Mouse (Mus musculus): ENCODE data around the gene Plcd3. TPM values are rescaled to one million over a fixed set of nuclear protein-coding genes. Genes with fewer than 3 reads are reported as not detected.

Plcd3 gene
- polyA plus RNA-seq, 1 experiment from 2014 or later = 7.6 TPM

DNA sequence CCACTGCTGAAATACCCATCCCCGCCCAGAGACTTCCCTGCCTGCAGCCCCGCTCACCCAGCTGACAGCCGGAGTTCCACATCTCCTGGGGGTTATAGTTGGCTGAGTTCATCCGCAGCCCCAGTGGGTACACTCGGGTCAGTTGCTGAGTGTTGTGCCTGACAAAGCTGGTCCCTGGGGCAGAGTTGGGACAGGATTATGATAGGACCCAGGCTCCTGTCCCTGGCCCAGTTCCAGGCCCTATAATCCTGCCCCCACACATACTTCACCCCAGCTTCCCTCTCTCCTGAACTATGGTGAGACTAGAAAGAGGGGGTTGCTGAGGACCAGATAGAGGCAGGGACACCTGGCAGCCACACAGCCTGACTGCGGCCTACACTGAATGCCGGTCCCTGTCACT is 27.8 kb downstream of the Plcd3 start:
- ATAC-seq (ENCODE audit: insufficient number of reproducible peaks, low FRiP score, low TSS enrichment, low read depth) = no peak
- Histone ChIP-seq H3K9me3 (replicated peaks) (no peaks in the 10 kb centered on the region), H3K36me3 (peaks cover 23% of the 10 kb centered on the region), H3K4me2 (replicated peaks) (no peak overlapping the region), H3K4me1 (no peaks in the 10 kb centered on the region), H3K4me3 (replicated peaks) (no peak overlapping the region), H3K9ac (no peak overlapping the region), H3K27me3 (no peaks in the 10 kb centered on the region), H3K27ac (replicated peaks) (no peak overlapping the region)
- 80% methylated on average over 7 of the region's 7 CpGs for WGBS

- no peaks in the 10 kb centered on the region for H3K27me3 ChIP-seq
- H3K9me3 ChIP-seq (replicated peaks) = no peaks in the 10 kb centered on the region
- H3K4me1 ChIP-seq = peaks cover 20% of the 10 kb centered on the region
- H3K4me3 ChIP-seq (replicated peaks) = no peak overlapping the region
- H3K4me2 ChIP-seq (replicated peaks) = no peak overlapping the region
- no peak overlapping the region for H3K27ac ChIP-seq (replicated peaks)
- peaks cover 55% of the 10 kb centered on the region for H3K36me3 ChIP-seq
- 94% methylated on average over 10 of the region's 10 CpGs for WGBS
- no peak for ATAC-seq (ENCODE audit: insufficient number of reproducible peaks, low FRiP score, low TSS enrichment, low read depth)
- no peak overlapping the region for H3K9ac ChIP-seq
Measured at GRCm38 (mm10) chr11:103070322-103070880, 31.1 kb downstream of the Plcd3 start.

DNA sequence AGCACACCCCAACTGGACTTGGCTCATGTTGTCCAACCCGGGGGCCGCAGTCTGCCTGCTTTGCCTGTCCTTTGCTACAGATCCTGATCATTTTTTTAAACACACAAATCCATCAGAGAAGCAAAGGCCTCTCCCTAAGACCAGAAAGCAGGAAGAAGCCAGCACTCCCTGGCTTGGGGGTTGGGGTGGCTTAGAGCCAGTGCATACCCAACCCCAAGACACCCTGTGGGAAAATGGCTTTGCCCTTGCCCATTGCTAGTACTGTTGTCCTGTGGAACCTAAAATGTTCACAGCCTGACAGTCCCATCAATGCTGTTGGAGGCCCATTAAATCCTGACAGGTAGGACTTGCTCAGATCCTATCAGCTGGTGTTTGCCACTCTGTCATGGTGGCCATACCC is 31.7 kb downstream of the Plcd3 start:
- no peak overlapping the region for H3K9ac ChIP-seq
- H3K36me3 ChIP-seq = peaks cover 60% of the 10 kb centered on the region
- H3K4me1 ChIP-seq = peaks cover 20% of the 10 kb centered on the region
- WGBS = 97% methylated on average over 2 of the region's 2 CpGs
- no peak overlapping the region for H3K4me2 ChIP-seq (replicated peaks)
- no peaks in the 10 kb centered on the region for H3K9me3 ChIP-seq (replicated peaks)
- ATAC-seq (ENCODE audit: insufficient number of reproducible peaks, low FRiP score, low TSS enrichment, low read depth) = no peak
- no peaks in the 10 kb centered on the region for H3K27me3 ChIP-seq
- H3K27ac ChIP-seq (replicated peaks) = no peak overlapping the region
- H3K4me3 ChIP-seq (replicated peaks) = no peak overlapping the region

GRCm38 (mm10) chr11:103068884-103069283 is 32.6 kb downstream of the Plcd3 start:
- no peak for ATAC-seq (ENCODE audit: insufficient number of reproducible peaks, low FRiP score, low TSS enrichment, low read depth)
- H3K4me1 ChIP-seq = peaks cover 20% of the 10 kb centered on the region
- H3K36me3 ChIP-seq = peaks cover 68% of the 10 kb centered on the region

DNA sequence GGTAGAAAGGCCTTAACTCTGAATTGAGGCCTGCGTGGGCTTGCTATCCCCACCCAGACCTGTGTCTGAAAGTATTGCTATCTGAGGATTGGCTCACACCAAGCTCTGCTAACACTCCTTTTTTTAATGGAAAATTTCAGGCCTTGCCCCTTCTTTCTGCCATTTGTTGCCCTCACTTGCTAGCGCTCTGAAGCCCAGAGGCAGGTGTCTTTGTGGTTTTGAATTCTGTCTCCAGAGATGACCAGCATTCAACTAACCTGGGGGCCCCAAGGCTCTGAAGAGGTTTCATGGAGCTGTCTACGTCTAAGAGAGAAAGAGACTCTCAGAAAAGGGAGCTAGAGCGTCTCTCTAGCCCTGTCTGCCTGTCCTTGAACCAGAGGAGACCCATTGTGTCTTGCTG is 33.2 kb downstream of the Plcd3 start:
- no peak overlapping the region for H3K9ac ChIP-seq
- no peak overlapping the region for H3K4me2 ChIP-seq (replicated peaks)
- no peaks in the 10 kb centered on the region for H3K27me3 ChIP-seq
- no peak overlapping the region for H3K4me3 ChIP-seq (replicated peaks)
- peaks cover 74% of the 10 kb centered on the region for H3K36me3 ChIP-seq
- no peaks in the 10 kb centered on the region for H3K9me3 ChIP-seq (replicated peaks)
- no peak for ATAC-seq (ENCODE audit: insufficient number of reproducible peaks, low FRiP score, low TSS enrichment, low read depth)
- H3K4me1 ChIP-seq = peaks cover 20% of the 10 kb centered on the region
- 81% methylated on average over 4 of the region's 4 CpGs for WGBS
- peak overlapping the region; percentile 63 for H3K27ac ChIP-seq (replicated peaks)

More at GRCm38 (mm10) chr11:103068884-103069283, 32.6 kb downstream of the Plcd3 start:
- Histone ChIP-seq H3K9me3 (replicated peaks) (no peaks in the 10 kb centered on the region), H3K9ac (no peak overlapping the region), H3K27ac (replicated peaks) (no peak overlapping the region), H3K27me3 (no peaks in the 10 kb centered on the region), H3K4me3 (replicated peaks) (no peak overlapping the region), H3K4me2 (replicated peaks) (no peak overlapping the region)
- 93% methylated on average over 11 of the region's 11 CpGs for WGBS

DNA sequence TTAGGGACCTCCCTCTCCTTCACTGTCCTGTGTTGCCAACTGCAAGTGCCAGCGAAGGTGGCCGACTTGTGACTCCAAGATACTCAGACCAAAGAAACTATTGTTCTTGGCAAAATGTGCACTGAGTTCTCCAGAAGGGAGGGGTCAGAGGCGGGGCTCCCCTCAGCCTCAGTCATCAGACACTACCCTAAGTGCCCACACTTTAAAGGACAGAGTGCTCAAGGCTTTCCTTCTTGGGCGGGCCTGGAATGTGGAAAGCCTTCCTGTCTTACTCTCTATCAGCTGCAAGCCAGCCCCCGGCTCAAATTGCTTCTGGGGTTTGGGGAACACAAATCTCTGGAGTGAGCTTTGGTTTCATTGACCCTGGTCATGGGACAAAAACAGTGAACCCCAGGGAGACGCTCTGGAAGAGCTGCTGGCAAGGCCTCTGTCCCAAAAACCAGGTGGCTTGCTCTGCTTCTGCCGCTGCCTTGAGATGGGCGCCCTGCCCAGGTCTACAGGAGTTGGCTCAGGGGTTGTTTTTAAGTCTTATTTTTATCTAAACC is 33.9 kb downstream of the Plcd3 start:
- Histone ChIP-seq H3K27ac (replicated peaks) (peak overlapping the region; percentile 76), H3K4me3 (replicated peaks) (no peak overlapping the region), H3K9ac (no peak overlapping the region), H3K27me3 (no peaks in the 10 kb centered on the region), H3K4me1 (peaks cover 20% of the 10 kb centered on the region), H3K4me2 (replicated peaks) (no peak overlapping the region), H3K36me3 (peaks cover 79% of the 10 kb centered on the region), H3K9me3 (replicated peaks) (no peaks in the 10 kb centered on the region)
- ATAC-seq (ENCODE audit: insufficient number of reproducible peaks, low FRiP score, low TSS enrichment, low read depth) = peak; percentile 45
- 50% methylated on average over 8 of the region's 8 CpGs for WGBS

DNA sequence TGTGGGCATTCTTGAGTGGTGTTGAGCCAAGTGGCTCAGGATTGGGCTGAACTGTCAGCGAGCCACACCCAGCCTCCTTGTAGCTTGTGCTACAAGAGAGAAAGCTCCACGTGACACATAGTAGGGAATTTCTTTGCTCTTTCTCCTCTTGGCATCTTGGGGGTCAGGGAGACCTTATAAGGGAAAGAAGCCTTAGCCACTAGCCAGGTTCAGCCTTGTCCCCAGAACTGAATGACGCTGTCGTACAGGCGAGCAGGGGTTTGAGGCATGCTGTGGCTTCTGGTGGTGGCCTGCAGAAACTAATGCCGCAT is 34.5 kb downstream of the Plcd3 start:
- Histone ChIP-seq H3K9me3 (replicated peaks) (no peaks in the 10 kb centered on the region), H3K27me3 (no peaks in the 10 kb centered on the region), H3K9ac (no peak overlapping the region), H3K4me3 (replicated peaks) (no peak overlapping the region), H3K27ac (replicated peaks) (peak overlapping the region; percentile 76), H3K4me1 (peaks cover 20% of the 10 kb centered on the region), H3K4me2 (replicated peaks) (no peak overlapping the region), H3K36me3 (peaks cover 80% of the 10 kb centered on the region)
- 91% methylated on average over 6 of the region's 6 CpGs for WGBS
- no peak; the same call in 1 of the 2 replicates for ATAC-seq (ENCODE audit: insufficient number of reproducible peaks, low FRiP score, low TSS enrichment, low read depth)

- H3K4me3 ChIP-seq (replicated peaks) = no peak overlapping the region
- peaks cover 85% of the 10 kb centered on the region for H3K36me3 ChIP-seq
- no peak overlapping the region for H3K4me2 ChIP-seq (replicated peaks)
- H3K4me1 ChIP-seq = peaks cover 20% of the 10 kb centered on the region
- peak overlapping the region; percentile 76; the same call in 1 of the 2 replicates for H3K27ac ChIP-seq (replicated peaks)
- H3K9me3 ChIP-seq (replicated peaks) = no peaks in the 10 kb centered on the region
- no peak for ATAC-seq (ENCODE audit: insufficient number of reproducible peaks, low FRiP score, low TSS enrichment, low read depth)
- H3K9ac ChIP-seq = no peak overlapping the region
- WGBS = 86% methylated on average over 14 of the region's 14 CpGs
- no peaks in the 10 kb centered on the region for H3K27me3 ChIP-seq
Measured at GRCm38 (mm10) chr11:103066191-103067050, 35.0 kb downstream of the Plcd3 start.

DNA sequence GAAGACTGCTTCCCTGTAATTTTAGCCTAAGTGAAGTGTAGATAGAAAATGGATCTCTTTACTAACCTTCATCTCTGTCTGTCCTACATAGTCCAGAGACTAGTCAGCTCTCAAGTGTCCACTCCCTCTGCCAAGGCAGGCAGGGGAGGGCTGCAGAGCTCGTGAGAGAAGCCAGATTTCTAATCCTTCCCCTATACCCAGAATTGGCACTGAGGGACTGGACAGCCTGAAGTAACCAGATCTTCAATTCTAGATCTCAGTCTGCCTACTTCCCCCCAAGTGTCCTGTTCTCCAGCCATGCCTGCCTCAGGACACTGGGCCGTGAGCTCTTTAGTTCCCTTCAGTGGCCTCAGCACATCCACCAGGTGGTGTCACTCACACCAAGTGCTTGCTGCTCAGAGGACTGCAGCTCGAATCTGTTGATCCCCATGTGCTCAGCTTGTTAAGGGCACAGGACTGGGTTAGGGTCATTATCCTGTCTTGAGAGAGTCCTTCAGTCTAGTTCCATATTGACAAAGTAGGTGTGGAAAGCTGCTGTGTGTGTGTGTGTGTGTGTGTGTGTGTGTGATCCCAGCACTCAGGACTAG is 42.9 kb downstream of the Plcd3 start:
- H3K4me2 ChIP-seq (replicated peaks) = no peak overlapping the region
- no peak overlapping the region for H3K27ac ChIP-seq (replicated peaks)
- H3K9ac ChIP-seq = no peak overlapping the region
- no peak; the same call in 1 of the 2 replicates for ATAC-seq (ENCODE audit: insufficient number of reproducible peaks, low FRiP score, low TSS enrichment, low read depth)
- no peaks in the 10 kb centered on the region for H3K27me3 ChIP-seq
- H3K9me3 ChIP-seq (replicated peaks) = no peaks in the 10 kb centered on the region
- no peak overlapping the region for H3K4me3 ChIP-seq (replicated peaks)
- H3K4me1 ChIP-seq = no peaks in the 10 kb centered on the region
- H3K36me3 ChIP-seq = peaks cover 80% of the 10 kb centered on the region
- 61% methylated on average over 3 of the region's 3 CpGs for WGBS

DNA sequence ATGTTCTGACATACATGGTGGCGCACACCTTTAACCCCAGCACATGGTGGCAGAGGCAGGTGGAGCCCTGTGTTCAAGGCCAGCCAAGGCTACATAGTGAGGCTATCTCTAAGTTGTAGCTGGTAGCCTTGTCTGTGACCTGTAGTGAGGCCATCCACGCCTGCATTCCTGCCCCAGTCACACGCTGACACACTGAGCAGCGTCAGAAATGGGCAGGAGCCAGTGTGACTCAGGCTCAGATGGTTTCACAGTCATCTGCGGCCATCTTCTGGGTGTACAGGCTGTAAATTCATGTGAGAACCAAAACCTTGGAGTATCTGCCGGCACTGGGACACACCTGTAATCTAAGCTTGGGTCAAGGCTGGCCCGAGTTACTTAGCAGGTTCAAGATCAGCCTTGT is 44.8 kb downstream of the Plcd3 start:
- Histone ChIP-seq H3K4me3 (replicated peaks) (no peak overlapping the region), H3K9ac (no peak overlapping the region), H3K4me2 (replicated peaks) (no peak overlapping the region), H3K27ac (replicated peaks) (no peak overlapping the region), H3K4me1 (0 out of 2 replicates have a peak, but pooled peaks cover 3% of the 10 kb centered on the region), H3K27me3 (no peaks in the 10 kb centered on the region), H3K9me3 (replicated peaks) (no peaks in the 10 kb centered on the region), H3K36me3 (peaks cover 84% of the 10 kb centered on the region)
- ATAC-seq (ENCODE audit: insufficient number of reproducible peaks, low FRiP score, low TSS enrichment, low read depth) = no peak
- 97% methylated on average over 7 of the region's 7 CpGs for WGBS

DNA sequence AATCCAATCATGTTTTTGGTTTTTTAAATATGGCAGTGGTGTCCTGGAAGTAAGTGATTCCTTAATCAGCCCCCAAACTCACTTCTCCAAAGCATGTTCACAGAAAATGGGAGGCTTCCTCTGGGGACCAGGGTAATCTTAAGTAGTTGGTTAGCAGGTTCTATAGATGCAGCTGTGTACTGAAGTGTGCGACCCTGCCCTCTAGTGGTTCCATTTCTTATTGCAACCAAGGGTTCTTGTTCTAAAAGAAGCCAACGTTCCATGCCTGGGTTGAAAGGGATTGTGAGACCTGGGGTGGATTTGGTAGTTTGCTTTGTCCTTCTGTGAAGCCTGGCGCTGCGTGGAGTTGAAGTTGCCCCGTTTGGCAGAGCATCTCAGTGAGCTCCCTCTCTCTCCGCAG is 46.7 kb downstream of the Plcd3 start:
- no peak overlapping the region for H3K4me2 ChIP-seq (replicated peaks)
- WGBS = 40% methylated on average over 6 of the region's 6 CpGs
- H3K27me3 ChIP-seq = no peaks in the 10 kb centered on the region
- peaks cover 87% of the 10 kb centered on the region for H3K36me3 ChIP-seq
- no peak overlapping the region for H3K4me3 ChIP-seq (replicated peaks)
- H3K27ac ChIP-seq (replicated peaks) = no peak overlapping the region
- ATAC-seq (ENCODE audit: insufficient number of reproducible peaks, low FRiP score, low TSS enrichment, low read depth) = no peak
- no peak overlapping the region for H3K9ac ChIP-seq
- 0 out of 2 replicates have a peak, but pooled peaks cover 3% of the 10 kb centered on the region for H3K4me1 ChIP-seq
- H3K9me3 ChIP-seq (replicated peaks) = no peaks in the 10 kb centered on the region

Measured in embryonic facial prominence, embryonic 15.5 days (tissue).